Mouse (Mus musculus): ENCODE data around the gene Adm2.

DNA sequence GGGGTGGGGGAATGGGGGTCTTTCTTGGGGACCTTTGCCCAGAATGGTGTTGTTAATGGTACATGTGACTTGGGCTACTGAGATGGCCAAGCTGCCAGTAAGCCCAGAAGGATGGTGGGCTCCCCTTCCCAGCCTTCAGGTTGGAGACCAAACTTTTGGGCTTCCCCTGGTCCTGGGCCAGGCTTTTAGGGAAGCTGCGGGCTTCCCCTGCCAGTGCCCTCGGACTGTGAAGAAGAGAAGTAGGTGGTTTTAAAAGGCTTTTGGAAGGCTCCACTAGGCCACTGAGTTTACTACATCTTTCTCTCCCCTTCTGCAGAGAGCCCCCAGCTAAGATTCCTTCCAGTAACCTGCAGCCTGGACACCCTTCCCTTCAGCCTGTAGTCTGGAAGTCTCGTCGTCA, 1.1 kb downstream of the Adm2 start:
- TF ChIP-seq CTCF (IDR thresholded peaks at IDR 0.05; ENCODE audit: low read depth), result no peak
- no peak for TF ChIP-seq EP300 (optimal IDR thresholded peaks at IDR 0.05)

Measured in stomach, postnatal 0 days (tissue).